ENCODE assay signal across 30 mouse cellular contexts in the genomic region with DNA sequence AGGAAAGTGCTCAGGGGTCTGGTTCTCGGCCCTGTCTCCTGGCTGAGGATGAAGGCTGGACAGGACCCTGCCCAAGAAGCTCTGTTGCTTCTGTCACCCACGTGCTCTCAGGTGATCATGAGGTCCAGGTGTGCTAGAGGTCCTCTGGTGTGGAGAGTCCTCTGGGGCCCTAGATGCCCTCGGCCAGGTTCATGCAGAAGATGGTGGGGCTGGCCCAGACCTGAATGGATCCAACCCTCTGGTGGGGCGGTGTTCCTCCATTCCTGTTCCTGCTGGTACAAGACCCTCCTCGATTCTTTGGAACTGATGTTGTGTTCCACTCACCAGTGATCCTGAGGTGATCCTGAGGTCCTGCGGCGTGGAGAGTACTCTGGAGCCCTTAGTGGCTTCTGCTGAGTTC.
"Had no signal": no experiment of that assay in that cellular context is flagged by ENCODE, and none has a peak within 500 bp of the region (broad histone marks: within the 10 kb centered on the region; RNA-seq: fewer than 3 reads in every experiment).

No protein-coding gene starts in this region.

- H3K27ac ChIP-seq: left cerebral cortex, adult 2 months; limb, embryonic 10.5 days; limb, embryonic 12.5 days; limb, embryonic 13.5 days; limb, embryonic 15.5 days; liver, embryonic 12.5 days; liver, embryonic 13.5 days; liver, embryonic 14.5 days; liver, embryonic 15.5 days; lung, embryonic 15.5 days; macrophage; midbrain, embryonic 13.5 days; midbrain, embryonic 15.5 days; neural tube, embryonic 12.5 days; neural tube, embryonic 13.5 days had no signal

- H3K9ac ChIP-seq: limb, embryonic 12.5 days; limb, embryonic 13.5 days; limb, embryonic 15.5 days; liver, embryonic 12.5 days; liver, embryonic 13.5 days; liver, embryonic 14.5 days; liver, embryonic 15.5 days; liver, postnatal 0 days; lung, embryonic 14.5 days; lung, embryonic 15.5 days; midbrain, embryonic 13.5 days; midbrain, embryonic 15.5 days; neural tube, embryonic 12.5 days; neural tube, embryonic 13.5 days had no signal

- H3K27me3 ChIP-seq: limb, embryonic 12.5 days; limb, embryonic 13.5 days; limb, embryonic 15.5 days; liver, embryonic 12.5 days; liver, embryonic 13.5 days; liver, embryonic 15.5 days; lung, embryonic 15.5 days; megakaryocyte, embryonic 14.5 days; midbrain, embryonic 13.5 days; midbrain, embryonic 15.5 days; neural tube, embryonic 12.5 days; neural tube, embryonic 13.5 days had no signal

- ATAC-seq: liver, embryonic 12.5 days; liver, postnatal 0 days; lung, postnatal 0 days; midbrain, embryonic 13.5 days; midbrain, embryonic 15.5 days had no signal

- H3K4me2 ChIP-seq: limb, embryonic 12.5 days; limb, embryonic 13.5 days; limb, embryonic 15.5 days; liver, embryonic 11.5 days; liver, embryonic 12.5 days; liver, embryonic 13.5 days; liver, embryonic 15.5 days; lung, embryonic 14.5 days; lung, embryonic 15.5 days; midbrain, embryonic 13.5 days; midbrain, embryonic 15.5 days; neural tube, embryonic 12.5 days; neural tube, embryonic 13.5 days had no signal

- H3K9me3 ChIP-seq: limb, embryonic 10.5 days; limb, embryonic 12.5 days; limb, embryonic 13.5 days; limb, embryonic 15.5 days; liver, embryonic 12.5 days; liver, embryonic 13.5 days; liver, embryonic 15.5 days; lung, embryonic 15.5 days; midbrain, embryonic 13.5 days; midbrain, embryonic 15.5 days; neural tube, embryonic 12.5 days; neural tube, embryonic 13.5 days had no signal

- H3K4me1 ChIP-seq: limb, embryonic 10.5 days; limb, embryonic 12.5 days; limb, embryonic 13.5 days; limb, embryonic 15.5 days; liver, embryonic 12.5 days; liver, embryonic 13.5 days; liver, embryonic 15.5 days; lung, embryonic 15.5 days; megakaryocyte, embryonic 14.5 days; midbrain, embryonic 13.5 days; midbrain, embryonic 15.5 days; neural tube, embryonic 12.5 days; neural tube, embryonic 13.5 days had no signal

- H3K36me3 ChIP-seq: limb, embryonic 10.5 days; limb, embryonic 12.5 days; limb, embryonic 13.5 days; limb, embryonic 15.5 days; liver, embryonic 12.5 days; liver, embryonic 13.5 days; liver, embryonic 15.5 days; lung, embryonic 15.5 days; midbrain, embryonic 13.5 days; midbrain, embryonic 15.5 days; neural tube, embryonic 12.5 days; neural tube, embryonic 13.5 days had no signal

- H3K4me3 ChIP-seq: left cerebral cortex, adult 2 months; limb, embryonic 10.5 days; limb, embryonic 12.5 days; limb, embryonic 13.5 days; limb, embryonic 15.5 days; liver, embryonic 12.5 days; liver, embryonic 13.5 days; liver, embryonic 15.5 days; lung, embryonic 15.5 days; megakaryocyte, embryonic 14.5 days; midbrain, embryonic 13.5 days; midbrain, embryonic 15.5 days; myocyte; neural tube, embryonic 12.5 days; neural tube, embryonic 13.5 days had no signal

- DNase-seq: left cerebral cortex, postnatal 4 days; liver; liver, embryonic 13.5 days; liver, postnatal 0 days; lung, adult 18-20 months; lung, adult 2 months; lung, embryonic 14.5 days; lung, postnatal 10 days; lung, postnatal 14 days; lung, postnatal 36 days; lung, postnatal 4 days; midbrain, embryonic 14.5 days had no signal
